Mouse (Mus musculus) heart, embryonic 16.5 days (tissue): ENCODE results near the gene Rest. TPM values are rescaled to one million over a fixed set of nuclear protein-coding genes. Genes with fewer than 3 reads are reported as not detected.

Experiments used
- ATAC-seq: fragments of 200-750 bp; cut with Nextera tagmentation; replicated peaks from 2 replicates; pipeline ENCODE4 v1.8.0; 2017; ENCODE audit warnings: moderate number of reproducible peaks; ENCODE audit not compliant: insufficient read depth, low FRiP score; ENCODE audit errors: extremely low read depth
- H3K27ac ChIP-seq: fragments of 300-500 bp; sonication (generic); 2 replicates; pipeline ENCODE4 v1.5.1; 2014; ENCODE audit warnings: mild to moderate bottlenecking, low read length, control low read depth, moderate library complexity
- H3K27me3 ChIP-seq: fragments of 300-500 bp; sonication (generic); 2 replicates; pipeline ENCODE4 v1.6.1; 2014; ENCODE audit warnings: low read length, mixed read lengths; ENCODE audit not compliant: control insufficient read depth, insufficient read depth
- H3K36me3 ChIP-seq: fragments of 300-500 bp; sonication (generic); 2 replicates; pipeline ENCODE4 v1.6.1; 2014; ENCODE audit not compliant: control insufficient read depth, insufficient read depth
- H3K4me1 ChIP-seq: fragments of 300-500 bp; sonication (generic); 2 replicates; pipeline ENCODE4 v1.6.1; 2014; ENCODE audit warnings: low read length, mixed read lengths; ENCODE audit not compliant: control insufficient read depth, insufficient read depth
- H3K4me2 ChIP-seq: fragments of 300-500 bp; sonication (generic); 2 replicates; pipeline ENCODE4 v1.6.1; 2014; ENCODE audit warnings: low read depth, mild to moderate bottlenecking, control low read depth, low read length
- H3K4me3 ChIP-seq: fragments of 300-500 bp; sonication (generic); 2 replicates; pipeline ENCODE4 v1.5.1; 2014; ENCODE audit warnings: mild to moderate bottlenecking, control low read depth, low read length
- H3K9ac ChIP-seq: fragments of 300-500 bp; sonication (generic); 2 replicates; pipeline ENCODE4 v1.6.1; 2014; ENCODE audit warnings: low read length, control low read depth
- H3K9me3 ChIP-seq: fragments of 300-500 bp; sonication (generic); replicated peaks from 2 replicates; pipeline ENCODE4 v1.6.1; 2016; ENCODE audit warnings: low read length; ENCODE audit not compliant: control insufficient read depth
- WGBS: fragments of 180-500 bp; shearing (Covaris S2); extraction: QIAGEN DNeasy Blood & Tissue Kit; methylation state at CpG from one replicate; pipeline ENCODE4 v1.1.7; 2014; 5-methylcytosine and 5-hydroxymethylcytosine counted together
- polyA plus RNA-seq: library from polyadenylated mRNA; unstranded; fragments of >200 nt; fragmentation: Nextera tagmentation; extraction: Ambion mirVana; gene quantifications from 2 replicates; pipeline ENCODE4 v1.2.1, GENCODE M21; 2015

The Rest gene
- polyA plus RNA-seq, 1 experiment from 2014 or later = 18.9 TPM

- Histone ChIP-seq H3K4me3 (no peak overlapping the region), H3K36me3 (no peaks in the 10 kb centered on the region), H3K9me3 (no peaks in the 10 kb centered on the region), H3K4me1 (peaks cover 4% of the 10 kb centered on the region), H3K27ac (no peak overlapping the region), H3K27me3 (no peaks in the 10 kb centered on the region), H3K4me2 (no peak overlapping the region), H3K9ac (no peak overlapping the region)
- WGBS = 69% methylated on average over 8 of the region's 8 CpGs
- no peak for ATAC-seq
Measured at GRCm38 (mm10) chr5:77244331-77244987, 20.8 kb upstream of the Rest start.

- Histone ChIP-seq H3K4me1 (peaks cover 4% of the 10 kb centered on the region), H3K27ac (no peak overlapping the region), H3K27me3 (no peaks in the 10 kb centered on the region), H3K4me2 (peak overlapping the region; percentile 55), H3K9ac (peak overlapping the region; percentile 39), H3K36me3 (no peaks in the 10 kb centered on the region), H3K9me3 (no peaks in the 10 kb centered on the region), H3K4me3 (peak overlapping the region; percentile 36)
- no peak for ATAC-seq
- 43% methylated on average over 7 of the region's 7 CpGs for WGBS
Measured at GRCm38 (mm10) chr5:77245463-77245786, 19.9 kb upstream of the Rest start.

GRCm38 (mm10) chr5:77245787-77246671 is 19.3 kb upstream of the Rest start:
- H3K27me3 ChIP-seq = no peaks in the 10 kb centered on the region
- H3K4me2 ChIP-seq = peak overlapping the region; percentile 55
- peaks cover 4% of the 10 kb centered on the region for H3K4me1 ChIP-seq
- H3K9me3 ChIP-seq = no peaks in the 10 kb centered on the region
- WGBS = 37% methylated on average over 26 of the region's 26 CpGs
- ATAC-seq = no peak
- no peak overlapping the region for H3K27ac ChIP-seq
- H3K36me3 ChIP-seq = no peaks in the 10 kb centered on the region
- H3K4me3 ChIP-seq = peak overlapping the region; percentile 36
- H3K9ac ChIP-seq = peak overlapping the region; percentile 39

- ATAC-seq = no peak
- no peak overlapping the region for H3K27ac ChIP-seq
- H3K4me1 ChIP-seq = peaks cover 4% of the 10 kb centered on the region
- H3K9ac ChIP-seq = no peak overlapping the region
- no peak overlapping the region for H3K4me2 ChIP-seq
- H3K36me3 ChIP-seq = no peaks in the 10 kb centered on the region
- no peaks in the 10 kb centered on the region for H3K27me3 ChIP-seq
- H3K9me3 ChIP-seq = no peaks in the 10 kb centered on the region
- H3K4me3 ChIP-seq = no peak overlapping the region
- WGBS = 71% methylated on average over 9 of the region's 9 CpGs
Measured at GRCm38 (mm10) chr5:77250083-77250482, 15.2 kb upstream of the Rest start.

- Histone ChIP-seq H3K27me3 (no peaks in the 10 kb centered on the region), H3K4me2 (no peak overlapping the region), H3K9ac (no peak overlapping the region), H3K4me3 (no peak overlapping the region), H3K27ac (no peak overlapping the region), H3K36me3 (no peaks in the 10 kb centered on the region), H3K9me3 (no peaks in the 10 kb centered on the region), H3K4me1 (no peaks in the 10 kb centered on the region)
- ATAC-seq = no peak
- 46% methylated on average over 5 of the region's 5 CpGs for WGBS
Measured at GRCm38 (mm10) chr5:77251656-77252055, 13.6 kb upstream of the Rest start.

- 63% methylated on average over 8 of the region's 8 CpGs for WGBS
- H3K9ac ChIP-seq = no peak overlapping the region
- no peaks in the 10 kb centered on the region for H3K36me3 ChIP-seq
- H3K4me1 ChIP-seq = no peaks in the 10 kb centered on the region
- H3K4me2 ChIP-seq = no peak overlapping the region
- H3K4me3 ChIP-seq = no peak overlapping the region
- H3K27ac ChIP-seq = no peak overlapping the region
- no peak for ATAC-seq
- H3K27me3 ChIP-seq = no peaks in the 10 kb centered on the region
- no peaks in the 10 kb centered on the region for H3K9me3 ChIP-seq
Measured at GRCm38 (mm10) chr5:77252115-77252827, 13.0 kb upstream of the Rest start.

GRCm38 (mm10) chr5:77253154-77253553 is 12.1 kb upstream of the Rest start:
- no peak for ATAC-seq
- no peaks in the 10 kb centered on the region for H3K27me3 ChIP-seq
- no peak overlapping the region for H3K4me2 ChIP-seq
- WGBS = 76% methylated on average over 1 of the region's 1 CpGs
- no peaks in the 10 kb centered on the region for H3K4me1 ChIP-seq
- H3K9me3 ChIP-seq = no peaks in the 10 kb centered on the region
- H3K9ac ChIP-seq = no peak overlapping the region
- no peak overlapping the region for H3K27ac ChIP-seq
- no peak overlapping the region for H3K4me3 ChIP-seq
- no peaks in the 10 kb centered on the region for H3K36me3 ChIP-seq

GRCm38 (mm10) chr5:77254402-77254801 is 10.9 kb upstream of the Rest start:
- no peak overlapping the region for H3K27ac ChIP-seq
- H3K4me1 ChIP-seq = no peaks in the 10 kb centered on the region
- no peak for ATAC-seq
- no peaks in the 10 kb centered on the region for H3K27me3 ChIP-seq
- no peak overlapping the region for H3K4me2 ChIP-seq
- H3K9ac ChIP-seq = no peak overlapping the region
- H3K36me3 ChIP-seq = no peaks in the 10 kb centered on the region
- 64% methylated on average over 3 of the region's 3 CpGs for WGBS
- H3K9me3 ChIP-seq = no peaks in the 10 kb centered on the region
- H3K4me3 ChIP-seq = no peak overlapping the region

GRCm38 (mm10) chr5:77257603-77258002 is 7.7 kb upstream of the Rest start:
- WGBS = 66% methylated on average over 3 of the region's 3 CpGs
- H3K27me3 ChIP-seq = no peaks in the 10 kb centered on the region
- no peak overlapping the region for H3K4me3 ChIP-seq
- H3K9ac ChIP-seq = no peak overlapping the region
- H3K9me3 ChIP-seq = no peaks in the 10 kb centered on the region
- no peak overlapping the region for H3K4me2 ChIP-seq
- no peaks in the 10 kb centered on the region for H3K36me3 ChIP-seq
- ATAC-seq = no peak
- no peak overlapping the region for H3K27ac ChIP-seq
- H3K4me1 ChIP-seq = no peaks in the 10 kb centered on the region
